Mouse (Mus musculus) intestine, postnatal 0 days (tissue): ENCODE results near the gene Patl2. TPM values are rescaled to one million over a fixed set of nuclear protein-coding genes. Genes with fewer than 3 reads are reported as not detected.
A peak's percentile ranks its signal among the peaks of the same experiment; 100 is the strongest.

ENCODE experiments used
- ATAC-seq: fragments of 200-750 bp; cut with Nextera tagmentation; 2 replicates; pipeline ENCODE4 v1.8.0; 2017; ENCODE audit warnings: mild to moderate bottlenecking, moderate TSS enrichment, moderate library complexity
- H3K27ac ChIP-seq: fragments of 300-500 bp; sonication (generic); 2 replicates; pipeline ENCODE4 v1.5.1; 2014; ENCODE audit warnings: mild to moderate bottlenecking, low read depth, low read length, moderate library complexity
- H3K27me3 ChIP-seq: fragments of 300-500 bp; sonication (generic); replicated peaks from 2 replicates; pipeline ENCODE4 v1.6.1; 2014; ENCODE audit warnings: low read length, mixed read lengths; ENCODE audit not compliant: control insufficient read depth, insufficient read depth
- H3K36me3 ChIP-seq: fragments of 300-500 bp; sonication (generic); 2 replicates; pipeline ENCODE4 v1.6.1; 2014; ENCODE audit warnings: mild to moderate bottlenecking, moderate library complexity; ENCODE audit not compliant: control insufficient read depth, insufficient read depth
- H3K4me1 ChIP-seq: fragments of 300-500 bp; sonication (generic); replicated peaks from 2 replicates; pipeline ENCODE4 v1.6.1; 2014; ENCODE audit warnings: antibody characterized with exemption, low read length, mixed read lengths; ENCODE audit not compliant: control insufficient read depth, insufficient read depth
- H3K4me2 ChIP-seq: fragments of 300-500 bp; sonication (generic); replicated peaks from 2 replicates; pipeline ENCODE4 v1.6.1; 2014; ENCODE audit warnings: low read depth, mild to moderate bottlenecking, moderate library complexity
- H3K4me3 ChIP-seq: fragments of 300-500 bp; sonication (generic); 2 replicates; pipeline ENCODE4 v1.5.1; 2014; ENCODE audit warnings: low read depth, low read length
- H3K9ac ChIP-seq: fragments of 300-500 bp; sonication (generic); 2 replicates; pipeline ENCODE4 v1.6.1; 2014; ENCODE audit warnings: mild to moderate bottlenecking, low read depth, low read length
- H3K9me3 ChIP-seq: fragments of 300-500 bp; sonication (generic); 2 replicates; pipeline ENCODE4 v1.6.1; 2016; ENCODE audit warnings: mixed run types; ENCODE audit not compliant: control insufficient read depth
- CTCF ChIP-seq: sonication (generic); IDR thresholded peaks from 2 replicates; pipeline ENCODE4 v1.5.1; 2016; ENCODE audit warnings: low read depth, mild to moderate bottlenecking, control low read depth, antibody characterized with exemption, moderate library complexity
- WGBS: fragments of 180-500 bp; shearing (Covaris S2); extraction: QIAGEN DNeasy Blood & Tissue Kit; methylation state at CpG from one replicate; pipeline ENCODE4 v1.1.7; 2014; 5-methylcytosine and 5-hydroxymethylcytosine counted together
- polyA plus RNA-seq: library from polyadenylated mRNA; unstranded; fragments of >200 nt; fragmentation: Nextera tagmentation; extraction: Ambion mirVana; gene quantifications from 2 replicates; pipeline ENCODE4 v1.2.1, GENCODE M21; 2015

The Patl2 gene
- polyA plus RNA-seq, 1 experiment from 2014 or later: 0.04 TPM

- no peak for ATAC-seq
Measured at GRCm38 (mm10) chr2:122143111-122143510, 42.9 kb downstream of the Patl2 start.

GRCm38 (mm10) chr2:122141332-122141967 is 44.5 kb downstream of the Patl2 start:
- ATAC-seq: 0 out of 2 replicates have a peak, but pooled peaks have one; percentile 3
- Histone ChIP-seq H3K9ac (no peak overlapping the region), H3K9me3 (no peaks in the 10 kb centered on the region), H3K4me1 (0 out of 2 replicates have a peak, but pooled peaks cover 5% of the 10 kb centered on the region), H3K4me2 (no peak overlapping the region), H3K27ac (no peak overlapping the region), H3K4me3 (no peak overlapping the region), H3K27me3 (no peaks in the 10 kb centered on the region), H3K36me3 (no peaks in the 10 kb centered on the region)
- WGBS: 71% methylated on average over 5 of the region's 5 CpGs
- TF ChIP-seq CTCF: peak; percentile 53

More at GRCm38 (mm10) chr2:122143111-122143510, 42.9 kb downstream of the Patl2 start:
- H3K27ac ChIP-seq: no peak overlapping the region
- no peaks in the 10 kb centered on the region for H3K27me3 ChIP-seq
- H3K9me3 ChIP-seq: no peaks in the 10 kb centered on the region
- H3K4me3 ChIP-seq: no peak overlapping the region
- WGBS: 92% methylated on average over 3 of the region's 3 CpGs
- no peak overlapping the region for H3K9ac ChIP-seq
- TF ChIP-seq CTCF: no peak
- no peaks in the 10 kb centered on the region for H3K36me3 ChIP-seq
- H3K4me1 ChIP-seq: 0 out of 2 replicates have a peak, but pooled peaks cover 10% of the 10 kb centered on the region
- no peak overlapping the region for H3K4me2 ChIP-seq

GRCm38 (mm10) chr2:122140815-122141214 is 45.2 kb downstream of the Patl2 start:
- Histone ChIP-seq H3K4me3 (no peak overlapping the region), H3K36me3 (no peaks in the 10 kb centered on the region), H3K9ac (no peak overlapping the region), H3K27me3 (no peaks in the 10 kb centered on the region), H3K9me3 (no peaks in the 10 kb centered on the region), H3K27ac (no peak overlapping the region), H3K4me1 (0 out of 2 replicates have a peak, but pooled peaks cover 5% of the 10 kb centered on the region), H3K4me2 (no peak overlapping the region)
- WGBS: 40% methylated on average over 2 of the region's 2 CpGs
- TF ChIP-seq CTCF: no peak
- ATAC-seq: peak; percentile 81

GRCm38 (mm10) chr2:122137839-122138465 is 48.0 kb downstream of the Patl2 start:
- 39% methylated on average over 5 of the region's 5 CpGs for WGBS
- ATAC-seq: peak; percentile 69

GRCm38 (mm10) chr2:122132618-122133017 is 53.4 kb downstream of the Patl2 start:
- H3K4me1 ChIP-seq: no peaks in the 10 kb centered on the region
- no peak overlapping the region for H3K4me3 ChIP-seq
- TF ChIP-seq CTCF: no peak
- no peak overlapping the region for H3K27ac ChIP-seq
- no peaks in the 10 kb centered on the region for H3K36me3 ChIP-seq
- H3K27me3 ChIP-seq: no peaks in the 10 kb centered on the region
- 75% methylated on average over 2 of the region's 2 CpGs for WGBS
- no peaks in the 10 kb centered on the region for H3K9me3 ChIP-seq
- no peak for ATAC-seq
- no peak overlapping the region for H3K4me2 ChIP-seq
- no peak overlapping the region for H3K9ac ChIP-seq

More at GRCm38 (mm10) chr2:122137839-122138465, 48.0 kb downstream of the Patl2 start:
- Histone ChIP-seq H3K9me3 (no peaks in the 10 kb centered on the region), H3K4me1 (0 out of 2 replicates have a peak, but pooled peaks cover 5% of the 10 kb centered on the region), H3K4me3 (no peak overlapping the region), H3K27me3 (no peaks in the 10 kb centered on the region), H3K27ac (0 out of 2 replicates have a peak overlapping the region, but pooled peaks have one; percentile 41), H3K9ac (no peak overlapping the region), H3K36me3 (no peaks in the 10 kb centered on the region), H3K4me2 (no peak overlapping the region)
- no peak for TF ChIP-seq CTCF

- Histone ChIP-seq H3K4me1 (no peaks in the 10 kb centered on the region), H3K27me3 (no peaks in the 10 kb centered on the region), H3K9ac (no peak overlapping the region), H3K4me3 (no peak overlapping the region), H3K9me3 (no peaks in the 10 kb centered on the region), H3K36me3 (no peaks in the 10 kb centered on the region), H3K27ac (no peak overlapping the region), H3K4me2 (no peak overlapping the region)
- no peak for TF ChIP-seq CTCF
- 82% methylated on average over 2 of the region's 2 CpGs for WGBS
- ATAC-seq: no peak
Measured at GRCm38 (mm10) chr2:122132078-122132477, 53.9 kb downstream of the Patl2 start.
